Mouse (Mus musculus): ENCODE results near the gene Susd3.

- no peak for TF ChIP-seq CTCF (IDR thresholded peaks at IDR 0.05; ENCODE audit: borderline replicate concordance, control insufficient read depth, extremely low read depth, insufficient read depth, low read length, poor library complexity)
- TF ChIP-seq POLR2A (IDR thresholded peaks at IDR 0.05; ENCODE audit: control insufficient read depth, extremely low read depth, insufficient read depth, low read length, poor library complexity): no peak
These were observed 35.2 kb upstream of the Susd3 start for GRCm38 (mm10) chr13:49283686-49284085.
